In genomic region chr16:30034001-30034400, GRCm38 (mm10) we compare ENCODE assay signal across 10 mouse cellular contexts. TPM values are rescaled to one million over a fixed set of nuclear protein-coding genes. Genes with fewer than 3 reads are reported as not detected.
DNase-seq lines count a peak whose midpoint lies in the region; ATAC-seq lines count a peak whose summit lies in the region.
"Had no signal": no experiment of that assay in that cellular context is flagged by ENCODE, and none has a peak within 500 bp of the region (broad histone marks: within the 10 kb centered on the region; RNA-seq: fewer than 3 reads in every experiment).

No protein-coding gene starts in this region.

- H3K36me3 ChIP-seq in hindbrain, embryonic 10.5 days = no peaks in the 10 kb centered on the region
- no peaks in the 10 kb centered on the region for H3K36me3 ChIP-seq in hindbrain, embryonic 13.5 days
- no peaks in the 10 kb centered on the region for H3K36me3 ChIP-seq in embryonic facial prominence, embryonic 15.5 days
- H3K36me3 ChIP-seq: forebrain, embryonic 15.5 days had no signal

- no peak overlapping the region for H3K4me3 ChIP-seq in hindbrain, embryonic 10.5 days
- H3K4me3 ChIP-seq in hindbrain, embryonic 13.5 days = no peak overlapping the region
- H3K4me3 ChIP-seq in embryonic facial prominence, embryonic 15.5 days (replicated peaks) = no peak overlapping the region
- H3K4me3 ChIP-seq: forebrain, embryonic 15.5 days had no signal

- H3K27ac ChIP-seq in hindbrain, embryonic 10.5 days = peak overlapping the region; percentile 35; the same call in 1 of the 2 replicates
- no peak overlapping the region for H3K27ac ChIP-seq in hindbrain, embryonic 13.5 days
- H3K27ac ChIP-seq in embryonic facial prominence, embryonic 15.5 days (replicated peaks) = 0 out of 2 replicates have a peak overlapping the region, but pooled peaks have one; percentile 7
- H3K27ac ChIP-seq: forebrain, embryonic 15.5 days had no signal

- WGBS in hindbrain, embryonic 10.5 days = 46% methylated on average over 4 of the region's 4 CpGs
- WGBS in hindbrain, embryonic 13.5 days = 60% methylated on average over 4 of the region's 4 CpGs
- WGBS in embryonic facial prominence, embryonic 15.5 days = 32% methylated on average over 4 of the region's 4 CpGs

- peaks cover 71% of the 10 kb centered on the region for H3K27me3 ChIP-seq in hindbrain, embryonic 10.5 days (ENCODE audit: insufficient read depth, poor library complexity, severe bottlenecking)
- peaks cover 69% of the 10 kb centered on the region for H3K27me3 ChIP-seq in hindbrain, embryonic 13.5 days
- H3K27me3 ChIP-seq in embryonic facial prominence, embryonic 15.5 days = no peaks in the 10 kb centered on the region; the same call in 1 of the 2 replicates

- ATAC-seq in hindbrain, embryonic 13.5 days (ENCODE audit: low FRiP score) = no peak; the same call in 1 of the 2 replicates
- no peak for ATAC-seq in embryonic facial prominence, embryonic 15.5 days (ENCODE audit: insufficient number of reproducible peaks, low FRiP score, low TSS enrichment, low read depth)
- no peak for ATAC-seq in inflammation-experienced regulatory T-cells, adult 6 months
- ATAC-seq: forebrain, embryonic 15.5 days had no signal

- DNase-seq in hindbrain, embryonic 10.5 days (ENCODE audit: low spot score) = no peak
- DNase-seq in thymus, postnatal 4 days = peak; percentile 30
- DNase-seq in thymus, adult 18-20 months = no peak
- DNase-seq in layer of hippocampus, postnatal 10 days (ENCODE audit: low spot score in 2 of 2) = no peak
- no peak for DNase-seq in T-cell, adult 2 months (ENCODE audit: low spot score)
- DNase-seq: spleen, adult 18-20 months had no signal

- H3K4me1 ChIP-seq in hindbrain, embryonic 10.5 days (replicated peaks) = peaks cover 39% of the 10 kb centered on the region
- peaks cover 15% of the 10 kb centered on the region for H3K4me1 ChIP-seq in hindbrain, embryonic 13.5 days (replicated peaks)
- peaks cover 22% of the 10 kb centered on the region for H3K4me1 ChIP-seq in embryonic facial prominence, embryonic 15.5 days

- no peak overlapping the region for H3K9ac ChIP-seq in hindbrain, embryonic 13.5 days
- no peak overlapping the region for H3K9ac ChIP-seq in embryonic facial prominence, embryonic 15.5 days
- H3K9ac ChIP-seq: forebrain, embryonic 15.5 days had no signal

- H3K9me3 ChIP-seq in hindbrain, embryonic 10.5 days = no peaks in the 10 kb centered on the region
- no peaks in the 10 kb centered on the region for H3K9me3 ChIP-seq in hindbrain, embryonic 13.5 days
- no peaks in the 10 kb centered on the region for H3K9me3 ChIP-seq in embryonic facial prominence, embryonic 15.5 days (replicated peaks)
- H3K9me3 ChIP-seq: forebrain, embryonic 15.5 days had no signal

- H3K4me2 ChIP-seq in hindbrain, embryonic 13.5 days = no peak overlapping the region
- no peak overlapping the region for H3K4me2 ChIP-seq in embryonic facial prominence, embryonic 15.5 days (replicated peaks)
- H3K4me2 ChIP-seq: forebrain, embryonic 15.5 days had no signal

RNA-seq across cellular contexts. Expression of gene Hes1, which starts 30.2 kb away (rescaled TPM):
- polyA plus RNA-seq in hindbrain, embryonic 10.5 days (2016; fragmentation: Nextera tagmentation; extraction: Ambion mirVana) = 31.2 and 31.9 TPM in 2 replicates
- polyA plus RNA-seq in hindbrain, embryonic 13.5 days (2015; fragmentation: Nextera tagmentation; extraction: Ambion mirVana) = 14.6 and 19.1 TPM in 2 replicates
- 63.6 and 66.0 TPM in 2 replicates for polyA plus RNA-seq in embryonic facial prominence, embryonic 15.5 days (2015; fragmentation: Nextera tagmentation; extraction: Ambion mirVana)
- under 1 TPM in 1 of 3 experiments, not detected in 2; 0.40 TPM for polyA plus RNA-seq in inflammation-experienced regulatory T-cells, adult 6 months (2017; shearing (Covaris generic))
- 10 to 100 TPM; 14.5 to 19.2 TPM for total RNA-seq in layer of hippocampus, postnatal 10 days (2021)

Comparison
In these comparisons a context has a peak if more than half of its experiments do, and no peak if none do; other contexts are left out.
1. RNA of gene Hes1, which starts 30.2 kb away (polyA plus RNA-seq): 63.6 to 66.0 TPM in embryonic facial prominence, embryonic 15.5 days, 31.2 to 31.9 TPM in hindbrain, embryonic 10.5 days and 14.6 to 19.1 TPM in hindbrain, embryonic 13.5 days; 0.40 TPM in inflammation-experienced regulatory T-cells, adult 6 months; every median in the first group is over 10 times any median in the second.